Mouse (Mus musculus) heart, postnatal 10 days (tissue): Measurements from ENCODE around the gene Slc25a23. TPM values are rescaled to one million over a fixed set of nuclear protein-coding genes. Genes with fewer than 3 reads are reported as not detected.
"Not testable (repeated sequence)": the region's sequence is repeated elsewhere in the genome, so short reads cannot be mapped to it uniquely, and the experiment has no call there.

Experiments used
- DNase-seq, 2 experiments: peaks; one replicate each; pipeline ENCODE4 v3.0.0; 2021
- intact Hi-C: fragments of 180-260 bp; cut with DNase I; formaldehyde crosslinking; loops from one replicate; pipeline ENCODE4 v1.15.1; 2025
- total RNA-seq, 2 experiments: library from RNA; stranded (reverse); gene quantifications; 2 replicates each; pipeline ENCODE4 v1.2.3; 2021

Gene Slc25a23
- total RNA-seq, 2 experiments from 2014 or later = 75.0 to 86.6 TPM

DNA sequence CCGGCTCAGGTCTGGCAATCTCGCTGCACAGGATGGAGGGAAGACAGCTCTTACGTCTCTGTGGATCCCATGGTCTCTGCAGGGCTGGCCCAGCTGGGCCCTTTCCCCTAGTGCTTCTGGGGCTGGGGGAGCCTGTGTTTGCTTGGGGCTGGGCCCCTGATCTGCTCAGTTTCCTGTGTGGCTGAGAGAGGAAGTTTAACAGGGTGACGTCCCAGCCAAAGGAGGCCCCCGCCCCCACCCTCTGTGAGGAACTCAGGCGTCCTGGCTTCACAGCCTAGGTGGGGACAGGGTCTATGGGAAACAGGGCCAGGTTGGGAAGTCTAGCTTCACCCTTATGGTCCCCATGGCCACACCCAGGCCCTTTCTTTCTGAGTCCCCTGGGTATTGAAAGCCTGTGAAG is 18.7 kb upstream of the Slc25a23 start, which contains the start of gene Dennd1c:
Gene Dennd1c, minus strand, starts transcription at position 179 of the 400 bp plus-strand sequence.
- no peak for DNase-seq
- intact Hi-C loops = no loop called here

DNA sequence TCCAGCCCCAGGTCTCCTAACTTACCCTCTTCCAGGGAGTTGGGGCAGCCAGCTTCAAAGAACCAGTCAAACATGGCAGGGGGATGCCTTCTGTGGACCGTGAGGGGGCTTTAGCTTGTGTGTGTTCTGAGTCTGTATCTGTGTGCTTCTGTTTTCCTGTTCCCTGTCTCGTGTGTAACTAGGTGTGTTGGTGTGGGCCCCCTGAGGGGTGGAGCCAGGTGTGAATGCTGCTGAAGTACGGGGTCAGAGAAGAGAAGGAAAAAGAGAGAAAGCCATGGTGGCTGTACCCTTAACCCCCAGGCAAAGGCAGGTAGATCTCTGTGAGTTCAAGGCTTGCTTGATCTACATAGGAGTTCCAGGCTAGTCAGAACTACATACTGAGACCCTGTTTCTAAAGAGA is 17.3 kb upstream of the Slc25a23 start:
- DNase-seq = no peak
- intact Hi-C loops = no loop called here

DNA sequence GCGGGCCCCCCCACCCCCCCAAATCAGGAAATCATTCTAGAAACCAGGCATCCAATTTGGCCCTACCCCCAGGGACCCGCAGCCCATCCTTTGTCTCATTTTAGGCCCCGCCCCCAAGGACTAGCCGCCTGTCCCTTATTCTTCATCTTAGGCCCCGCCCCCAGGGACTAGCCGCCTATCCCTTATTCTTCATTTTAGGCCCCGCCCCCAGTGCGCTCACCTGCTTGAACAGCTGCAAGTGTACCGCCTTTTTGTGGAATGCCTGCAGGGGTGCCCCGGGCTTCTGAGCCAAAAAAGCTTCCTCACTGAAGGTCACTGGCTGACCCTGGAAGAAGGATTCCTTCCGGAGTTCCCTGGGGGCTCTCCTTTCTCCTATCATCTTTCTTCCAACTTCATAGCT is 11.0 kb upstream of the Slc25a23 start:
- no peak for DNase-seq
- intact Hi-C loops = no loop called here

DNA sequence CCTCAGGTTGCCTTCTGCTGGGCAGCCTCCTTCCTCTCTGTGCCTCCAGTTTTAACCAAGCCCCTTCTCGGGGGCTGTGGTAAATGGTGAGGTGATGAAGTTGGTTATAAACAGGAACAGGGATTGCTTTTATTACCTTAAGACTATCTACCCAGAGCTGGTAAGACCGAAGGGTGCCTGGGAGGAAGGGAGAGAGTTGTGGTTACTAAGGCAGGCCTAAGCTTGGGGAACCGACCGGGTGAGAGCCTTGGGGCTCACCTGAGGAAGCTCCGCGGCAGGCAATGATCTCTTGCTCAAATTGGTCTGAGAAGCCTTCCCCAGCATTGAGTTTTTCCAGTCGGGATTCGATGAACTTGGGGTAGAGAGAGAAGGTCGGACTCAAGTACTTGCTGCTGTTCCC is 10.6 kb upstream of the Slc25a23 start:
- intact Hi-C loops = no loop called here
- DNase-seq = no peak

DNA sequence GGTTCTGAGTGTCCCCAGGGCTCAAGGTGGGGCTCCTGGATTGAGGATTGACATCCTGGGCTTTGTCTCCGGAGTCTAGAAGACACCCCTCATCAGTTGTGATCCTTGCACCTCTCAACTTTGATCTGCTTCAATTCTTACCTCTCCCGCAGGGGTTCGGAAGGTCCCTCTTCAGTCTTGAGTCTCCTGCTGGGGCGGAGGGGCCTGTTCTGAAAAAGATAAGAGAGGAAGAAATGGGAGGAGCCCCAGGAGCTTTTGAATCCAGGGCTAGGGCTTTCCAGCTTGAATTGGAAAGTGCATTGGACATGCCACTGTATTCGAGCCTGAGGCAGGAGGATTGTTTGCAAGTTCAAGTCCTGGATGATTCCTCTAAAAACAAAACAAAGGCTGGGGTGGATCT is 7.2 kb upstream of the Slc25a23 start:
- intact Hi-C loops = no loop called here
- DNase-seq = no peak

DNA sequence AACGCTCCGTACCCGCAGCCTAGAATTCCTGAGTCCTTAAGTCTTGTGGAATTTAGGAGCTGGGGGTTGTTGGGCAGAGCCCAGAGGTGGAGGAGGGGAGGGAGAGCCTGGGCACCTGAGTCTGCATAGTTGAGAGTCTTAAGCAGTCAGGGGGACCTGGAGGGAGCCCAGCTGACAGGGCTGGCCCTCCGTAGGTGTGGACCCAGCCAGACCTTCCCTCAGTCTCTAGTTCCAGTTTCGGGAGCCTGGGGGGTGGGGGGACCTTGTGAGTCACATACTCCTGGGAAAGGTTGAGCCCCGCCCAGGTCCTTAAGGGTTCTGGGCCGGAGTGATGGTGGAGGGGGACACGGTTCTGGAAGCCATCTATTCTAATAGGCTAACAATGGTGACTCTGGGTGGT is 3.4 kb upstream of the Slc25a23 start:
- DNase-seq = no peak
- intact Hi-C loops = loop anchor here (5.0 kb wide), 1 partner anchor 184 kb away; the partner anchor contains the start of genes Gpr108 and Trip10

DNA sequence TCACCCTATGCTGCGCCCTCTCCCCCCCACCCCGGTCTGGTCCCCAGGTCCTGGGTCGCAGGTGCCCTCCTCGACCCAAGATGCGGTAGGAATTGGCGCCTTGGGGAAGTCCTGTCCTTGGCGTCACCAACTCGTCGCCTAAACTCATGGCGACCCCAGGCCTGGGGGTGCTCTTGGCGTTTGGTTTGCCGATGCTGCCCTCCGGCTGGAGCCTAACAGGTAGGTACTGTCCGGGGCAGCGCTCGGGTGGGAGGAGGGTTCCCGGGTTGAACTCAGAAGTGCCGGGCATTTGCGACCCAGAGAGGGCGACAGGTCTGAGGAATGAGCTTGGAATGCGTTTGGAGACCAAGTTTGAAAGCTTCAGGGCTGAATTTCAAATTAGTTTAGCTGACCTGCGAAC is 2.9 kb upstream of the Slc25a23 start:
- DNase-seq = no peak
- intact Hi-C loops = loop anchor here (5.0 kb wide), 1 partner anchor 185 kb away; the partner anchor contains the start of genes Gpr108 and Trip10

DNA sequence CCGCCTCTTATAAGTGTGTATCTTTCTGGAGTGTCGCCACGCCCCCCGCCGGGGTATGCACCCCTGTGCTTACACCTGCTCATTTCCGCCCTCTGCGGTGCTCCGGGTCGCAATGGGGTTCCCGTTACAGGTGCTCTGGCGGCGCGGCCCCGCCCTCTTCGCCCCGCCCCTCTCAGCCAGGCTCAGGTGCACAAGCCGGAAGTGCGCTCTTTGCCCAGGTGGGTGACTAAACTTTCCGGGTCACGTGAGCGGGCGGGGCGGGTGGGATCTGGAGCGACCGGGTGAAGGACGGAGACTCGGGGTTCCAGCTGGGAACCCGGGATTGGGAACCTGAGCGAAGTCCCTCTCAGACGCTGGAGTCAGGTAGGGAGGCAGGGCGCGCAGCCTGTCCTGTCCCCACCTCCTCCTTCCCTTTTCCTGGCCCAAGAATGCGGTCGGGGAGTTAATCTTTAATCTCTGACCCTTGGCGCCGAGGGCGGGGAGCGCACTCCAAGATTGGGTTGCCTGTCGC is 2.4 kb upstream of the Slc25a23 start:
- no peak for DNase-seq
- intact Hi-C loops = loop anchor here (5.0 kb wide), 1 partner anchor 185 kb away; the partner anchor contains the start of genes Gpr108 and Trip10

DNA sequence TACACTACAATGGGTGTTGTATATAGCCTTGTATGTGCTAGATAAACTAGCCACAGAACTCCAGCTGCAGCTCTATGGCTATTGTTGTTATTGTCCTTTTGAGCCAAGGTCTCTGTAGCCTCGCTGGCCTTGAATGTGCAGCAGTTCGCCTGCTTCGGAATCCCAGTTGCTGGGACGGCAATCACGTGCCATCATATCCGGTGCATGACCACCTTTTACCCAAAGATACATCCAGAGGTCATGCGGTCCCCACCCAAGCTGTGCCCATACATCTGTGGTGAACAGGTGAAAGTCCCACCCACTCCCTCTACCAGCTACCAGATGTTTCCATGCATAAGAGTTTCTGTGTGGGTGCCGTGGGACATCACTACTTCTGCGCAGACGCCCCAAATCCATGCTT is 1.4 kb upstream of the Slc25a23 start:
- no peak for DNase-seq
- intact Hi-C loops = loop anchor here (2.0 to 5.0 kb wide), 2 partner anchors 28 to 186 kb away; partner anchors contain the start of genes Gpr108 and Trip10

DNA sequence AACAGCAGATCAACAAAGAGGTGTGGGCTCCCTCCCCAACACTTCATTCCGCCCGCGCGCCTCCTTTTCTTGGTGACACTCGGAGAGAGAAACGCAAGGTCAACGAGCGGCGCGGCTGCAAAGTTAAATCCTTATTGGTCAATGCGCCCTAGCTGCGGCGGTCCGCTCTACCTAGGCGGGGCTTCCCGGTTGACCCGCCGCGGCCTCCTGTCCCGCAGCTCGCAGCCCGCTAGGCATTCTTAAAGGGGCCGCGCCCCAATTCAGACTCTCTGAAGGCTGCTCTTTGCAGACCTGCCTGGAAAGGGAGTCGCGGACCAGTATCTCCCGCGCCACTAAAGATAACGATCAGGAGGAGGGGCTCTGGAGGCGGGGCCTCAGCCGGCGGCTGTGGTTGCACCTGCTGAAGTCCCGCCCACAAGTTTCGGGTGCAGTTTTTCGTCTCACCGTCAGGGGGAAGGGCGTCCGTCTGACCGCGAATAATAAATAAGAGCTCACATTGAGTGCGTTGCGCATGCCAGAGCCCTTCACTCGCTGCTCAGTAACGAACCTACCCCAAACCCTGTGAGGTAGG is 653 bp upstream of the Slc25a23 start:
- intact Hi-C loops = loop anchor here (1.0 to 5.0 kb wide), 3 partner anchors 28 to 187 kb away; partner anchors contain the start of genes Gpr108 and Trip10
- peak; percentile 96 for DNase-seq

DNA sequence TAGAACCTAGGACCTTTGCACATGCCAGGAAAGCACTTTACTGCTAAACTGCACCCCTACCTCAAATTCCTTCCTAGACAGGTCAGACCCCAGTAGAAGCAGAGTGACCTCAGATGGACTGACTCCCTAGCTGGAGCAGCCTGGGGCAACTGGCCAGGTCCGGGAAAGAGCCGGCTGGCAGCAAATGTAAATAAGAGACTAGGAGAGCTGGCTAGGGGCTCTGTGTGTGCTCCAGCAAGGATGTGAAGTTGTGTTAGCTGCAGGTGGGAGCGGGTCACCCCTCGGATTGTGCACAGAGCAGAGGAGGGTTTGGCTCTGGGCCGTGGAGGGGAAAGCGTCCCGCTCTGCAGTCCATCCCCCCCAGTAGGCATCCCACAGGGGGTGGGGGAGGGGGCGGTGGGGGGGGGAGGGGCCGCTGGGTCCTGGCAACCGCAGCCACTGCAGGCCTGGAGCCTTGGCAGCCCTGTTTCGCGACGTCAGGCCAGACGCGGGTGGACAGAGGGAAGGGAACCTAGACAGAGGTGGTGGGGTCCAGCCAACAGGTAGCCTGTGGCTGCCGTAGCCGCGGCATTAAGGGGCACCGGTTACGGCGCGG is 675 bp downstream of the Slc25a23 start, which contains the start of gene Crb3:
Gene Crb3, plus strand, starts transcription at position 215 of the 595 bp plus-strand sequence.
- peak; percentile 75 for DNase-seq
- intact Hi-C loops = no loop called here

DNA sequence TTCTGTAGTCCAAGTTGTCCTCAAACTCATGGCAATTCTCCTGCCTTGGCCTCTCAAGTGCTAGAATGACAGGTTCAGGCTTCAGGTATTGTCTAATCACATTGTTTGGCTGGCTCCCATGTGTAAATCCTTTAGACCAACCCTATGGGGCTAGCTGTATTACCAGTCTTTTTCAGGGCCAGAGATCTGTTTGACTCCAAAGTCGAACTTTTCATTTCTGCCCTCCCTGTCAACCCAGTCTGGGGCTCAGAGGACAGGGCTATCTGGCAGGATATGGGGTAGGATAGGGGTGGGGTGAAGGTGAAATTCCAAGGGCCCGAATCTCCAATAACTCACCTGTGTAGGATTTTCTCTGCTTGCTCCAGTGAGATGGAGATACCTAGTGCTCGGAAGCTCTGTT is 3.4 kb downstream of the Slc25a23 start:
- intact Hi-C loops = no loop called here
- DNase-seq = no peak

DNA sequence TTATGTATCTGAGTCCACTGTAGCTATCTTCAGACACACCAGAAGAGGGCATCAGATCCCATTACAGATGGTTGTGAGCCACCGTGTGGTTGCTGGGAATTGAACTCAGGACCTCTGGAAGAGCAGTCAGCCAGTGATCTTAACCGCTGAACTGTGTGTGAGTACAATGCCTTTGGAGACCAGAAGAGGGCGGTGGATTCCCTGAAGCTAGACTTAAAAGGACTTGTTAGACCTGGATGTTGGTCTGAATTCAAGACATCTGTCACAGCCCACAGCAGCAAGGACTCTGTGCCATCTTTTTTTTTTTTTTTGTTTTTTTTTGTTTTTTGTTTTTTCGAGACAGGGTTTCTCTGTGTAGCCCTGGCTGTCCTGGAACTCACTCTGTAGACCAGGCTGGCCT is 8.0 kb downstream of the Slc25a23 start:
- intact Hi-C loops, DNase-seq: not testable (repeated sequence)

DNA sequence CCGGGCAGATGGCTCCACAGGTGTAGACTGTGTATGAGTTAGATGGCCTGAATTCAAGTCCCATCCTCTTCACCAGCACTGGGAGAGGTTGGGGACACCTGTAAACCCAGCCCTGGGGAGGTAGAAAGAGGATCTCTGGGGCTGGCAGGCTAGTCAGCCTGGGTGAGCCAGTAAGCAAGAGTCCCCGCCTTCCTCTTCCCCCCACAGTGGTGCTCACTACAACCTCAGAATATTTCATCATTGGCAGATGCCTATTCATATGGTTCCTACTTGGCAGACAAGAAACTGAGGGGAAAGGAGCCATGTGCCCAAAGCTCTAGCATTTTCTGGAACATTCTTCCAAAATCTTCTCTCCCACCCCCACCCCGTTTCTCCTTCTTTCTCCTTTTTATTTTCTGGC is 10.8 kb downstream of the Slc25a23 start:
- intact Hi-C loops = no loop called here
- DNase-seq = no peak

DNA sequence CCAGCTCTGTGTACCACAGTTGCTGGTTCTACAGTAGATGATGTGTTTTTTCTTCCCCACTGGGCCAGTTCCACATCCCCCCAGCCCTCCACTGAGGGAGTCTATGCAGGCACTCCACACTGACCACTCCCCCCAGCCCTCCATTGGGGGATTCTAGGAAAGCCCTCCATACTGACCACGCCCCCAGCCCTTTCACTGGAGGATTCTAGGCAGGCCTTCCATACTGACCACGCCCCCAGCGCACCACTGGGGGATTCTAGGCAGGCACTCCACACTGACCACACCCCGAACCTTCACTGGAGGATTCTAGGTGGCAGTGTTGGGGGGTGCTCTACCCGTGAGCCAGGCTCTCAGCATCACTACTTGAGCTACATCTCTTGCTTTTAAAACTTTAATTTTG is 12.3 kb downstream of the Slc25a23 start:
- DNase-seq = no peak
- intact Hi-C loops = no loop called here

DNA sequence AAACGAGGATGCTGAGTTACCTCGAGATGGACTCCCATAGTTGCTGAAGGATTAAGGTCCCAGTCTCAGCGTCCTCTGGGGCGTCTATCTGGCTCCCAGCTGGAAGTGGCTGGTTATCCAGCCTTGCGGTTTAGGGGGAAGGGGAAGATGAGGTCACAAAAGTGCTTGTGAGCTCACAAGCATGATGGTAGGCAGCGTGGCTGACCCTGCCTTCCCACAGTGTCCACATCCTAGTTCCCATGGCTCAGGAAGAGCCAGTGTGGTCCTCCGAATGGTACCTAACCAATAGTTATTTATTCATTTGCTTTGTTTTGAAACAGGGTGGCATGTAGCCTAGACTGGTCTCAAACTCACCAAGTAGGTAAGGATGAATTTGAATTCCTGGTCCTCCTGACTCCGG is 18.1 kb downstream of the Slc25a23 start, which contains the start of gene Slc25a41:
Gene Slc25a41, minus strand, starts transcription at position 101 of the 400 bp plus-strand sequence.
- no peak for DNase-seq
- intact Hi-C loops = no loop called here

DNA sequence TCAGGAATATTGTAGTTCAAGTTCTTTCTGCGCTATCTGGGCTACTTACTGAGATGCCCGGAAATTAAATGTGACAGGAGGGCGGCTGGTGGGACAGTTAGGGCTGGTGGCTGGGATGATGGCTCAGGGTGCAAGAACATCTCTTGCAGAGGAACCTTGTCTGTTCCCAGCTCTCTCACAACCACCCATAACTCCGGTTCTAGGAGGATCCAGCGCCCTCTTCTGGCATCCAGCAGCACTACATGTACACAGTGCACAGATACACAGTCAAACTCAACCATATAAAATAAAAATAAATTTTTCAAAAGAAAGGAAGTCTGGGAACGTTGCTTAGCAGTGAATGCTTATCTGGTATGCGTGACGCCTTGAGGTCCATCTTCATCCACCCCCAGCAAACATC is 20.7 kb downstream of the Slc25a23 start:
- DNase-seq = no peak
- intact Hi-C loops = no loop called here

DNA sequence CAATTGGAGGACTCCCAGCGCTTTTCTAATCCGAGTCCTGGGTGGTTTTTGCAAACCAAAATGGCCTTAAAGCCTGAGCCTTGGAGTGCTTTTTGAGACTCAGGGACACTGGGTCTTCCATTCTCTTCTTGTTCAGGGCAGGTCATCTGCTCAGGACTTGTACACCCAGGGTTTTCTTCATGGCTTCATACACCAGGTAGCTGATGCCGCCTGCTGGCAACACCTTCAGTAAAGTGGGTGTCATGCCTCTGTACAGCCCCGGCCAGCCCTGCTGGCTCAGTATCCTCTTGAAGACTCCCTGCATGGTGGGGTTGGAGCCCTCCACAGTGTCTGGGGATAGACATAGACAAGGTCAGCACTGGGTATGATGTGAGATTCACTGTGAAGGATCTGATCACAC is 26.8 kb downstream of the Slc25a23 start:
- intact Hi-C loops = loop anchor here (2.0 kb wide), 1 partner anchor 28 kb away; no protein-coding TSS in a partner anchor
- no peak for DNase-seq

DNA sequence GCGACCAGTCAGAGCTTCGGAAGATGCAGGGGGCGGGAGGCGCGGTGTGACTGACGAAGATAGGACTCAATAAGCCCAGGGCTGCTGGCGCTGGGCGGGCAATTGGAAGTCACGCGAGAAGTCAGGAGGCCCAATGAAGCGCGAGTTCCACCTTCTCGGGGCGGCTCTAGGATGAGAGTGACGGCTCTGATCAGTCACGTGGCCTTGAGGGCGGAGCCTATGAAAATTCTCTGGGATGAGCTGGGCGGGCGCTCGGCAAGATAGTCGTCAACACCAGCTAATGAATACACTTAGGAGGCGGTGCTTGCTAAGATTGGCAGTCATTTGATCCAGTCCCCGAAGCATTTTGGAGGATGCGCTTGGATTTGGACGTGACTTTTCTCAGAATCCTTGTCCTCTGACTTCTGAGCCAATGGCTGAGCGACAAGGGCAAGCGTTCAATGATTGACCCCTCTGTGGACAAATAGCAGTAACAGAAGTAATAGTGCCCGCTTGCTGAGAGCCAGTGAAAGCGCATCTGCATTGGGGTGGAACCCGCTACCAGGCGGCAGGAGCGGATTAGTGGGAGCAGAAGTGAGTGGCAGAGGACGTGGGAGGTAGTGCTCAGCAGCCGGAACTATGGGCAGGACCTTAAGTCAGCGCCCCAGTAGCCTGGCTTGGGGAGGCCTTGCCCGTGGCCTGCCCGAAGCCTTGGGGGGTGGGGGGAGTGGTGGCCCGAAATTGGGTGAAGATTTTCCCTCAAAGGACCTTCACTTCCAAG is 27.8 kb downstream of the Slc25a23 start:
- intact Hi-C loops = loop anchor here (2.0 kb wide), 2 partner anchors 19 to 29 kb away; no protein-coding TSS in a partner anchor
- peak; percentile 100 for DNase-seq

DNA sequence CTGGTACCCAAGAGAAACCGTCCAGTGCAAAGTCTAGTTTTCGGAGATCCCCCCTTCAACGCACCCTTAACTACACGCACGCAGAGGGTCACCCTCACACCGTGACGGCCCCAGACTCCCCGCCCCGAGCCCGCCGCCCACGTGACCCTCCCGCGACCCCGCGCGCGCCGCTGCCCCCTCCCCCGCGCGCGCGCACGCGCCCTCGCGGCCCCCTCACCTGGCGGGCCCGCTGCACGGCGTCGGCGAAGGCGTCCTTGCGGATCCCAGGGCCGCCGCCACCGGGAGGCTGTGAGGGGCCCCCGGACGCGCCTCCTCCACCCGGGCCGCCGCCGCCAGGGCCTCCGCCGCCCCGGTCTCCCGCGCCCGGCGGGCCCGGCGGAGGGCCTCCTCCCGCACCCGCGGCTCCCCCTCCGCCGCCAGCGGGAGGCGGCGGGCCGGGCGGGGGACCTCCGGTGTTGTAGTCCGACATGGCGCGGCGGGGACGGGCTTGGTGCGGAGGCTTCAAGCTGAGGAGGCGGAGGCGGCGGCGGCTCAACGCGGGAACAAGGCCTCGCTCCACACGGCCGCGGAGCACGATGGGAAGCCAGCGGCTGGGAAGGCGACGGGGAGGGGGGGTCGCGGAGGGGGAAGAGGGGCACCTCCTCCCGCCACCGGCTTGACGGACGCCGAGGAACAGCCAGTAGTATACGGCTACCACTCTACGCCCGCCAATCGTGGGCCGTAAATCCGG is 28.6 kb downstream of the Slc25a23 start, which contains the start of gene Khsrp:
Gene Khsrp, minus strand, starts transcription at position 592 of the 730 bp plus-strand sequence.
- peak; percentile 56 to 64 for DNase-seq
- intact Hi-C loops = loop anchor here (2.0 kb wide), 1 partner anchor 18 kb away; no protein-coding TSS in a partner anchor
